Mouse (Mus musculus) ES-Bruce4 (cell line): ENCODE results near the gene Tmem120b. TPM values are rescaled to one million over a fixed set of nuclear protein-coding genes. Genes with fewer than 3 reads are reported as not detected.

Source experiments
- H3K27ac ChIP-seq: 2 replicates; pipeline ENCODE4 v1.5.1; 2012; ENCODE audit warnings: low read length, inconsistent platforms; ENCODE audit not compliant: insufficient read depth
- H3K27me3 ChIP-seq: 2 replicates; pipeline ENCODE4 v1.6.1; 2012; ENCODE audit warnings: mild to moderate bottlenecking, low read length, inconsistent platforms; ENCODE audit not compliant: control insufficient read depth, poor library complexity, insufficient read depth, severe bottlenecking
- H3K36me3 ChIP-seq: 2 replicates; pipeline ENCODE4 v1.6.1; 2012; ENCODE audit warnings: inconsistent platforms, mild to moderate bottlenecking, low read length, moderate library complexity; ENCODE audit not compliant: control insufficient read depth, poor library complexity, insufficient read depth, severe bottlenecking
- H3K4me1 ChIP-seq: one replicate; pipeline ENCODE4 v1.8.1; 2011; ENCODE audit warnings: low read length; ENCODE audit not compliant: control insufficient read depth, insufficient read depth
- H3K4me3 ChIP-seq: 2 replicates; pipeline ENCODE4 v1.5.1; 2011; ENCODE audit warnings: low read depth, mild to moderate bottlenecking, low read length
- H3K9ac ChIP-seq: 2 replicates; pipeline ENCODE4 v1.6.1; 2012; ENCODE audit warnings: low read depth, mild to moderate bottlenecking, inconsistent platforms; ENCODE audit not compliant: poor library complexity, severe bottlenecking
- H3K9me3 ChIP-seq: replicated peaks from 2 replicates; pipeline ENCODE4 v1.6.1; 2012; ENCODE audit warnings: mild to moderate bottlenecking, low read length, inconsistent platforms; ENCODE audit not compliant: control insufficient read depth, poor library complexity, insufficient read depth, severe bottlenecking
- CTCF ChIP-seq: IDR thresholded peaks from one replicate; pipeline ENCODE4 v1.8.1; 2011; ENCODE audit warnings: low read depth, low read length
- EP300 ChIP-seq: IDR thresholded peaks from 2 replicates; pipeline ENCODE4 v1.6.1; 2011; ENCODE audit warnings: low read depth, low read length; ENCODE audit not compliant: insufficient read depth
- POLR2A ChIP-seq: IDR thresholded peaks from one replicate; pipeline ENCODE4 v1.8.1; 2011; ENCODE audit warnings: low read length; ENCODE audit not compliant: insufficient read depth
- polyA plus RNA-seq: library from polyadenylated mRNA; stranded (reverse); fragments of >200 nt; gene quantifications from 2 replicates; pipeline ENCODE4 v1.2.4, GENCODE M21; 2011; ENCODE audit warnings: low read depth; ENCODE audit not compliant: missing spikeins, insufficient read depth, insufficient read length

Gene Tmem120b
- 8.9 and 9.1 TPM in 2 replicates for polyA plus RNA-seq

GRCm38 (mm10) chr5:123068115-123068514 is at the start of gene Tmem120b:
Tmem120b (plus strand) TSS chr5:123068415.
- Histone ChIP-seq H3K4me3 (no peak within 1 kb of the TSS), H3K27ac (peak within 1 kb of the TSS; percentile 31; the same call in 1 of the 2 replicates)
- TF ChIP-seq CTCF = no peak
- no peak for TF ChIP-seq POLR2A
- no peak for TF ChIP-seq EP300

GRCm38 (mm10) chr5:123019336-123020016 is 48.7 kb upstream of the Tmem120b start:
- no peaks in the 10 kb centered on the region for H3K9me3 ChIP-seq
- TF ChIP-seq CTCF (no peak), EP300 (no peak), POLR2A (no peak)
- peaks cover 3% of the 10 kb centered on the region; the same call in 1 of the 2 replicates for H3K36me3 ChIP-seq
- no peak overlapping the region for H3K9ac ChIP-seq
- H3K4me3 ChIP-seq = no peak overlapping the region
- no peaks in the 10 kb centered on the region for H3K4me1 ChIP-seq
- no peaks in the 10 kb centered on the region for H3K27me3 ChIP-seq
- no peak overlapping the region for H3K27ac ChIP-seq

More at GRCm38 (mm10) chr5:123068115-123068514, at the start of gene Tmem120b:
- H3K9me3 ChIP-seq = no peaks in the 10 kb centered on the region
- peaks cover 2% of the 10 kb centered on the region for H3K4me1 ChIP-seq
- H3K36me3 ChIP-seq = no peaks in the 10 kb centered on the region
- no peaks in the 10 kb centered on the region for H3K27me3 ChIP-seq
- H3K9ac ChIP-seq = 0 out of 2 replicates have a peak within 1 kb of the TSS, but pooled peaks have one; percentile 27

- Histone ChIP-seq H3K4me3 (no peak overlapping the region), H3K4me1 (no peaks in the 10 kb centered on the region), H3K27ac (no peak overlapping the region), H3K9me3 (no peaks in the 10 kb centered on the region), H3K27me3 (no peaks in the 10 kb centered on the region), H3K9ac (no peak overlapping the region), H3K36me3 (peaks cover 3% of the 10 kb centered on the region; the same call in 1 of the 2 replicates)
- TF ChIP-seq CTCF (no peak), EP300 (no peak), POLR2A (no peak)
These were observed 47.8 kb upstream of the Tmem120b start for GRCm38 (mm10) chr5:123020426-123020825.

GRCm38 (mm10) chr5:123021438-123021837 is 46.8 kb upstream of the Tmem120b start:
- H3K4me3 ChIP-seq = no peak overlapping the region
- H3K27ac ChIP-seq = no peak overlapping the region
- H3K27me3 ChIP-seq = no peaks in the 10 kb centered on the region
- TF ChIP-seq POLR2A = no peak
- no peak for TF ChIP-seq CTCF
- no peak for TF ChIP-seq EP300
- no peak overlapping the region for H3K9ac ChIP-seq
- H3K9me3 ChIP-seq = no peaks in the 10 kb centered on the region
- peaks cover 4% of the 10 kb centered on the region for H3K4me1 ChIP-seq
- peaks cover 3% of the 10 kb centered on the region; the same call in 1 of the 2 replicates for H3K36me3 ChIP-seq

GRCm38 (mm10) chr5:123023049-123023448 is 45.2 kb upstream of the Tmem120b start:
- no peak overlapping the region for H3K9ac ChIP-seq
- H3K4me3 ChIP-seq = no peak overlapping the region
- peaks cover 4% of the 10 kb centered on the region for H3K4me1 ChIP-seq
- no peak overlapping the region for H3K27ac ChIP-seq
- no peaks in the 10 kb centered on the region for H3K36me3 ChIP-seq
- TF ChIP-seq EP300 (no peak), CTCF (no peak), POLR2A (no peak)
- no peaks in the 10 kb centered on the region for H3K27me3 ChIP-seq
- no peaks in the 10 kb centered on the region for H3K9me3 ChIP-seq

- H3K36me3 ChIP-seq = no peaks in the 10 kb centered on the region
- no peak for TF ChIP-seq CTCF
- no peak for TF ChIP-seq EP300
- no peak for TF ChIP-seq POLR2A
- no peaks in the 10 kb centered on the region for H3K9me3 ChIP-seq
- H3K27ac ChIP-seq = no peak overlapping the region
- H3K9ac ChIP-seq = no peak overlapping the region
- no peak overlapping the region for H3K4me3 ChIP-seq
- peaks cover 4% of the 10 kb centered on the region for H3K4me1 ChIP-seq
- H3K27me3 ChIP-seq = no peaks in the 10 kb centered on the region
These were observed 43.9 kb upstream of the Tmem120b start for GRCm38 (mm10) chr5:123024312-123024711.
